Mouse (Mus musculus): ENCODE data around the gene Tnnt1.
"Not testable (repeated sequence)": the region's sequence is repeated elsewhere in the genome, so short reads cannot be mapped to it uniquely, and the experiment has no call there.

Tnnt1 gene

DNA sequence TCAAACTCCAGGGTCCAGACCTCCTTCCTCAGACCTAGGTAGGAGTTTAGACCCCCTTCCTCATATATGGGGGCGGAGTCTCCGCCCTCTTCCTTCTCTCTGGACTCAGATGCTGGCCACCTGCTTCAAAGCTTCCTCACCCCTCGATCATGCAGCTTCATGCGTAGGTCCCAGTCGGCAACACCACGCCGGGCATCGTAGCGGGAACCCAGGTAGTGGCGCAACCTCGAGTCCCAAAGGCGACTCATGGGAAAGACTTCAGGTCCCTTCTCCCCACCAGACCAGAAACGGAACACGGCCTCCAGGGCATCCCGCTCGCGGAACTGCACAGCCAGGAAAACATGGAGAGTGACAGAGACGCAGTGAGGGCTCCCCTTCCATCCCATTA lies 11.1 kb upstream of the Tnnt1 start:
- no peak for DNase-seq (ENCODE audit: low read depth, low spot score)
- H3K36me3 ChIP-seq (ENCODE audit: control insufficient read depth, insufficient read depth, low read length, poor library complexity, severe bottlenecking), result no peaks in the 10 kb centered on the region
- no peaks in the 10 kb centered on the region for H3K27me3 ChIP-seq (ENCODE audit: control insufficient read depth, insufficient read depth, low read length, poor library complexity, severe bottlenecking)

DNA sequence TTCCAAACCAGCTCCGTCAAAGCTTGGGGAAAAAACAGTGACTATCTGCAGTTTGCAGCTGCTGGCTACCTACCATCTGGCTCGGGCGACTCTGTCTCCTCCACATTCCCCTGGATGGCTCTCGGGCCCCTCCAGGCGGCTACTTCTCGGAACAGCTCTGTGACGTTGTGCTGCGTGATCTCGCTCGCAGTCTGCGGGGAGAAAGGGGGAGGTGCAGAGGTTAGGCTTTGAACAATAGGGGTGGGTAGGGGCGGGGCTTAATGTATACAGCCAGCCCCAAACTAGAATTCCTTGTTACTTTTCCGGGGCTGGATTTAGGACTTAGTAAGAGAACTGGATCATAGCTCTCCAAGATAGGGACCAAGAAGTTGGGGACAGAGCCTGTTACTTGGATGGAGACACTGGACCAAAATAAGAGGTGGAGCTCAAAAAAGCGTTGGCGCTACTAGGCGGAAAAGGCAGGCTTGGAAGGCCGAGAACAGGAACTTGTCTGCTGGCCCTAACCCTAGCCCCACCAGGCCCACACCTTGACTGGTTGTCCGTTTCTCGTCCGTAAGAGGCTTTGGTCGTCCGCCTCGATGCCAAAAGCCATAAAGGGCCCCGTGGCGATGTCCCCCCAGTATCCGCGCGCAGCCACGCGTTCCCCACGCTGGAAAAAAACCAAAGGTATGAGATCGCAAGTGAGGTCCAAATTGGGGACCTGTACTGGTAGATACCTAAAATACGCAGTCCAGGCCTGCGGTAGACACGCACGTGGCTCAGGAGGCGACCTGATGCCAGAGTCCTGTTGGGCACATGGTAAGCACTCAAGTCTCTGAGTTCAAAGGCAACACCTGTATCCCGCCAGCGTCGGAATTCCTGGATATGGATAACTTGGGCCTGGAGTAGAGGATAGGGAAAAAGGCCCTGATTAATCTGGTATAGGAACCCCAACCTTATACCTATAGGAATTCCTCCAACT lies 10.4 kb upstream of the Tnnt1 start:
- Histone ChIP-seq H3K27me3 (ENCODE audit: control insufficient read depth, insufficient read depth, low read length, poor library complexity, severe bottlenecking) (no peaks in the 10 kb centered on the region), H3K36me3 (ENCODE audit: control insufficient read depth, insufficient read depth, low read length, poor library complexity, severe bottlenecking) (no peaks in the 10 kb centered on the region)
- DNase-seq (ENCODE audit: low read depth, low spot score), result peak; percentile 90

DNA sequence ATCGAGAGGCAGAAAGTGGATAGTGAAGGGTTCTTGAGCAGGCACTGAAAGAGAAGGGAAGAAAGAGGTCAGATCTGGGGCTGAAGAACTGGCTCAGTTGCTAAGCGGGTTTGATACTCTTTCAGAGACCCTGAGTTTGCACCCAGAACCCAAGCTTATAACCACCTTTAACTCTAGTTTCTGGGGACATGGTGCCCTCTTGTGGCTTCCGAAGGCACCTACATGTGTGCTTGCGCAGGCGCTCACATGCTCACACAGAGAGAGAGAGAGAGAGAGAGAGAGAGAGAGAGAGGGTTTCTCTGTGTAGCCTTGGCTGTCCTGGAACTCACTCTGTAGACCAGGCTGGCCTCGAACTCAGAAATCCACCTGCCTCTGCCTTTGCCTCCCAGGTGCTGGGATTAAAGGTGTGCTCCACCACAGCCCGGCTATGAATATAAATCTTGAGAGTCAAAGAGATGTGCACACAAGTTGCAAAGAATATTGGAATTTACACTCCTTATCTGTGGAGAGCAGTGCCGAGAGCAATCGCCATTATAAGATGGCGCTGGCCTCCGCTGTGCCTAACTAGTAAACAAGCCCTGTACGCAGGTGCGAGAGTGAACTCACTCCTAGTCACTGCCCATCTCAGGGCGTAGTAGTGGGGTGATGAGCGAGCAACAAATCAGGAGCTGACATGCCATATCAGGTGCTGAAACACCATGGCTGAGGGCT lies 8.2 kb upstream of the Tnnt1 start, which contains the start of gene Tnni3:
Gene Tnni3, minus strand, starts transcription at position 18 of the 711 bp plus-strand sequence.
- DNase-seq (ENCODE audit: low read depth, low spot score), result peak; percentile 84
- not testable (repeated sequence) for H3K27me3 ChIP-seq (ENCODE audit: control insufficient read depth, insufficient read depth, low read length, poor library complexity, severe bottlenecking); H3K36me3 ChIP-seq (ENCODE audit: control insufficient read depth, insufficient read depth, low read length, poor library complexity, severe bottlenecking)

DNA sequence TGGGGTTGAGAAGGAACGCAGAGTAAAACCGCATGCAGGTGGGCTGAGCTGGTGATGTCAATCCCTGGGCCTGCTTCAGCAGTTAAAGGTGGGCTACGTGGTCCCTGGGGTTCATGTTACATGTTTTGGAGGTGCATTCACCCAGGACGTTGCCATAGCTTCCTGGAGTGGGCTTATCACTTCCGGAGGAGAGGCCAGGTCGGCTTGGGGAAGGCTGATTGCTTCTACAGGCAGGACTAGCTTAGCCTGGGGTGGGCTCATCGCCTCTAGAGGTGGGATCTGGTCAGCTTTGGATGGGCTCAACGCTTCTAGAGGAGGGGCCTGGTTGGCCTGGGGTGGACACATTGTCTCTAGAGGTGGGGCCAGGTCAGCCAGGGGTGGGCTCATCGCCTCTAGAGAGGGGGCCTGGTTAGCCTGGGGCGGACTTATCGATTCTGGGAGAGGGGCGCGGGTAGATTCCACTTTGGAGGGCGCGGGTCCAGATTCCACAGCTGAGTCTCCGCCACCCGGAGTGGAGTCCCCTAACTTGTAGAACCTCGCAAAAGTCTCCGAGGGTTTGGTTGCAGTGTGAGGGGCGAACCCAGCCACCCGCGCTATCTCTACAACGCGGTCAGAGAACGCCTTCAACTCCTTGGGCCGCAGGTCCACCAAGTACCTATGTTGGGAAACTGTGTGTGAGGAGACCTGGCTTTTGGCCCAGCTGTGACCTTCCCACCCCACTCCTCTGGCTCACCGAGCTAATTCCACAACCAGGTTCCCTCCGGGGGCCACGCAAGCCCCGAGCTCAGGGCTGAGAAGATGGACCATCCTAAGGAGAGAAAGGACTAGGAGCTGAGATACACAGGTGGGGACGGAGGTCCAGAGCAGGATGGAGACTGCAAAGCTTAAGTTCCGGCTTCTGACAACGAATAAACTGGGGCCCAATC lies 7.3 kb upstream of the Tnnt1 start:
- H3K27me3 ChIP-seq (ENCODE audit: control insufficient read depth, insufficient read depth, low read length, poor library complexity, severe bottlenecking), result no peaks in the 10 kb centered on the region
- no peaks in the 10 kb centered on the region for H3K36me3 ChIP-seq (ENCODE audit: control insufficient read depth, insufficient read depth, low read length, poor library complexity, severe bottlenecking)
- DNase-seq (ENCODE audit: low read depth, low spot score), result no peak

DNA sequence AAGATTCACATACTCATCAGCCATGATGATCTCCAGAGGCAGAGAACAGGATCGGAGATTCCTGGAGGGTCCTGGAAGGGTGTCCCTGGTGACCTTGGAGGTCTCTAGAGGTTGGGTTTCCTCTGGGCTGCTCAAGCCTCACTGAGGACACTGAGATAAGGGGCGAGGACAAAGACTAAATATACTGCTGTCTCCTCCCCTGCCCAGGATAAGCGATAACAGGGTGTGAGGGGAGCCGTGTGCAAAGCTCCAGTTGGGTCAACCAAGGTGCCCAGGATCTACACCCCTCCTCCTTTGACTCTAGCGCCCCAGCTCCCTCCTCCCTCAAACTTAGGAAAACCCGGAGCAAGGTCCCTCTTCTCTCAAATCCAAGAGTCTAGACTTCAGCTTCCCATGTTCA lies 6.1 kb upstream of the Tnnt1 start:
- no peak for DNase-seq (ENCODE audit: low read depth, low spot score)
- H3K27me3 ChIP-seq (ENCODE audit: control insufficient read depth, insufficient read depth, low read length, poor library complexity, severe bottlenecking), result no peaks in the 10 kb centered on the region
- H3K36me3 ChIP-seq (ENCODE audit: control insufficient read depth, insufficient read depth, low read length, poor library complexity, severe bottlenecking), result no peaks in the 10 kb centered on the region

DNA sequence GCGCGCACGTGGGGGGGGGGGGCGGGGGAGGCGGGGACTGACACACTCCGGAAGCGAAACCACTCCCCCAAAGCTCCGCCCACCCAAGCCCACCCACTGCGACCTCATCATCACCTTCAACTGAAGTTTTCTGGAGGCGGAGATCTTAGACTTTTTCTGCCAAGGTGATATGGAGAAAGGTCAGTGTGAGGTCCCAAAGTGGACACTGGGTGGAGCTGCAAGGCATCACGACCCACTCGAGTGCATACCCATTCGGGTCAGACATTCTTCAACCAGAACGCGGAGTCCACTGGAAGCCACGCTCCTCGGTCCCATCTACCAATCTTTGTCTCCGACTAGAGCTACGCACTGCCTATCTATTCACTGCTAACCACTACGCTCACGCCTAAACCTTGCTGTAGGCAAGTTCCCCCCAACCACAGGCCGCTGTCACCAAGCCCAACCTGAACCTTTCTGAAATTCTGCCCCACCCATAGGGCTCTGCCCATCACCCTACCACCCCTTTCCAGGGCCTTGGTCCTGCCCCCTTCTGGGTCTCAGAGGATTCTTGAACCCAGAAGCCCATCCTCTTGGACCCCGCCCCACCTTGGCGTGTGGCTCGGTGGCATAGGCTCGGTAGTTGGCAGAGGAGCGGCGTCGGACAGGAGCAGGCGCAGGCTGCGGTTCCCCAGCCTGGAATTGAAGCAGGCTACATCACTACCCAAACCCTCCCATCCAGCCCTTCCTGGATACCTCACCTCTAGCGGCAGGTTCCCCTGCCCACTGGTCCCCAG lies 5.2 kb upstream of the Tnnt1 start:
- H3K27me3 ChIP-seq (ENCODE audit: control insufficient read depth, insufficient read depth, low read length, poor library complexity, severe bottlenecking), result no peaks in the 10 kb centered on the region
- DNase-seq (ENCODE audit: low read depth, low spot score), result no peak
- no peaks in the 10 kb centered on the region for H3K36me3 ChIP-seq (ENCODE audit: control insufficient read depth, insufficient read depth, low read length, poor library complexity, severe bottlenecking)

DNA sequence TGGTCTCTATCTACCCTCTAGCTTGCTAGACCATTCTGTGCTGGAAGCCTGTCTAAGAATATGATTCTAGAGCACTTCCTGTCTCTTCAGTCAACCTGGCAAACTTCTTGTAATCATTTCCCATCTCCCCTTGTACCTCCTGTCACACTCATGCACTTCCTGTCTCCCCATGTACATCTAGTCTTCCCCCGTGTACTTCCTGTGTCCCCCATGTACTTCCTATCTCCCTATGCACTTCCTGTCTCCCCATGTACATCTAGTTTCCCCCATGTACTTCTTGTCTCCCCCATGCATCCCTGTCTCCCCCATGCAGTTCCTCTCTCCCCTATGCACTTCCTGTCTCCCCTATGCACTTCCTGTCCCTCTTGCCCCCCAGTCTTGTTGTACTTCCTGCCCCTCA lies 2.3 kb upstream of the Tnnt1 start:
- H3K27me3 ChIP-seq (ENCODE audit: control insufficient read depth, insufficient read depth, low read length, poor library complexity, severe bottlenecking), result no peaks in the 10 kb centered on the region
- no peaks in the 10 kb centered on the region for H3K36me3 ChIP-seq (ENCODE audit: control insufficient read depth, insufficient read depth, low read length, poor library complexity, severe bottlenecking)
- peak; percentile 42 for DNase-seq (ENCODE audit: low read depth, low spot score)

DNA sequence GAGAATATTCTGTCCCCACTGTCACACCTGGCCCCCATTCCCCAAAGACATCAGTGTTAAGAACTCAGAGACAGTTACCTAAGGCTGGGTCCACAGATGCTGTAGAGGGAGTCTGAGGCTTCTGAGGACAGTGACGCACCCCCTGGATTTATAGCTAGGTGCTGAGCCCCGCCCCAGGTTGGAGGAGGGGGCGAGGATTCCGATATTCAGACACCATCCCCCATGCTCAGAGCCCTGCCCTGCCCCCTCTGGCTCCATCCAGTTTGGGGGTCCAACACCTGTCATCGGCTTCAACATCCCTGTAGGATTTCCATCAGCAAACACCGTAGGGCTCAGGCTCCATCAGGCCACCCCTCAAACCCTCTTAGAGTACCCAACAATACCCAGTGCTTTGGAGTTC lies 329 bp downstream of the Tnnt1 start:
- Histone ChIP-seq H3K27me3 (ENCODE audit: control insufficient read depth, insufficient read depth, low read length, poor library complexity, severe bottlenecking) (no peaks in the 10 kb centered on the region), H3K36me3 (ENCODE audit: control insufficient read depth, insufficient read depth, low read length, poor library complexity, severe bottlenecking) (no peaks in the 10 kb centered on the region)
- DNase-seq (ENCODE audit: low read depth, low spot score), result no peak

DNA sequence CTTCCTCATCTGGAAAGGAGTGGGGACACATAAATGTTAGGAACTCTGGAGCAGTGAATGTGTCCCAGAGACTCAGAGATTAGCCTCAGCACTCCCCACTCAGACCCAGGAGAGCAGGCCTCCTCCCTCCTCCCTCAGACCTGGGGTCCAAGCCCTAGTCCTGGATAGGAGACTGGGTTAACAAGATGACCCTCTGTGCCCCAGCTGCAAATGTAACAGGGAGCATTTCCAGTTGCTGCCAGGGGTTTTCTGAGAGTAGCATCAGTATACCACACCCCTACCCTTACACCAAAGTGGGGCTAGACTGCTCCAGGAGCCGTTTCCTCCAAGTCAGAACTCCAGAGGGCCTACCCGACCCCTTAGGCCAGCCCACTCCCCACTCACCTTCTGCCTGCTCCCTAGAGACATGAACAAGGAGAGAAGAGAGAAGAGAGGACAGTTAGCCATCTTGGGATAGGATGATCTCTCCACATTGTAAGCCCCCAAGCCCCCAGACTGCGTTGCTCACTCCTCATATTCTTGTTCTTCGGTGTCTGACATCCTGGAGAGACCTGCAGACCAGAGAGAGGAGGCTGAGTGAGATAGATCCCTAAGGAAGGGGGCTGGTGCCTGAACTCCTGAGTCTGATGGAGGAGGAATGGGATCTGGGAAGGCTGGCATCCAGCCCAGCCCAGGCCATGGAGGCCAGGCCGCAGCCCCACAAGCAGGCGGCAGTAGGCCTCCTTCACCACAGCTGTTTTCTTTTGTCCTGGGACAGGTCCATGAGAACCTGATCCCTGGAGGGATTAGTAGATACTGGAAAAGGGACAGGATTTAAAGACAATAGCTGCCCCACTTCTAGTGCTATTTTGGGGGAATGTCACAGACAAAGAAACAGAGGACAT lies 2.1 kb downstream of the Tnnt1 start:
- no peak for DNase-seq (ENCODE audit: low read depth, low spot score)
- Histone ChIP-seq H3K36me3 (ENCODE audit: control insufficient read depth, insufficient read depth, low read length, poor library complexity, severe bottlenecking) (no peaks in the 10 kb centered on the region), H3K27me3 (ENCODE audit: control insufficient read depth, insufficient read depth, low read length, poor library complexity, severe bottlenecking) (no peaks in the 10 kb centered on the region)

DNA sequence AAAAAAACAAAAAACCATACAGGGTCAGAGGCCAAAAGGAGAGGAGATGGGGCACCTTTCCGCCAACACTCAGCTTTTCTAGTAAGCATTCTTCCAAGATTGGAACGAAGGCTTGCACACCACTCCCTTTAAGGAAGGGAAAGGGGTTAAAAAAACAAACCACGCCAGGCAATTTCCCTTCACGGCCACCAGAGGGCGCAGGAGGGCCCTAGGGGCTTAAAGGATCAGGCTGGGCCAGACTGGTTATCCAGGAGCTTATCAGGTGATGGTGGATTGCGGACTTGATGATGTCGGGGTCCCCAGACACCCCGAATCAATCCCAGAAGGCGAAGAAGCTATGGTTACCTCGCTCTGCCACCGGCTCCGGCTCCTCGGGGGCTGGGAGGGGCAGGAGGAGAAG lies 2.9 kb downstream of the Tnnt1 start:
- no peaks in the 10 kb centered on the region for H3K27me3 ChIP-seq (ENCODE audit: control insufficient read depth, insufficient read depth, low read length, poor library complexity, severe bottlenecking)
- no peaks in the 10 kb centered on the region for H3K36me3 ChIP-seq (ENCODE audit: control insufficient read depth, insufficient read depth, low read length, poor library complexity, severe bottlenecking)
- peak; percentile 74 for DNase-seq (ENCODE audit: low read depth, low spot score)

DNA sequence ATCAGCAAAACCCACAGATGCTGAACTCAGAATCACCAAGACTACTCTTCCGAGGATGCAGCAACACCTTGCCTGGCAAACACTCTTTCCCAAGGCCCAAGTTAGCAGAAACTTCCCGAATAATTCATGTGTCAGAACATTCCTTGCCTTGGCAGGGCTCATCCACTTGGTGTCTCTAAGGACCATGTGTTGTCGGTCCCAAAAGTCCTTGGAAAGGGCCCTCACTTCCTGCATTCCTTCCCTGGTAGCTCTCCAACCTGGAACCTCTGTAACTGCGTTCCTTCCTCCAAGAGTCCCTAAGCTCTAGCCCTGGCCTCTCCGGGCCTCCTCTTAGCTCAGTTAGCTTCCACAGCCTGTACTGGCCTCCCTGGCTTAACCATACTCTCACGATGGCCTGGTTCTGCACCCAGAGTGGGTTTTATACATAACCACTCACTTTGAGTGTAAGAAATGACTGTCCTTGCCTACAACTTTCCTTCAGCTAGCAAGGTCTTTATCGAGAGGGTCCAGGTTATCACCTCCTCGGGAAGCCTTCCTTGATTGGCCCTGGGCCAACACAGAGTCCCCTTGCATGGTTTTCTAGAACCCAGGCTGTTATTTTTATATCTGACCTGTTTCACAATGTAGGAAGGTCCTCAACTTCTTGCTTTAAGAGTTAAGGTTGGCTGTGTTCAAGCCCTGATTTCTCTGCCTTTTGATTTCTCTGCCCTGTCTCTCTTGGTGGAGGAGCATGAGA lies 4.5 kb downstream of the Tnnt1 start:
- Histone ChIP-seq H3K36me3 (ENCODE audit: control insufficient read depth, insufficient read depth, low read length, poor library complexity, severe bottlenecking) (no peaks in the 10 kb centered on the region), H3K27me3 (ENCODE audit: control insufficient read depth, insufficient read depth, low read length, poor library complexity, severe bottlenecking) (no peaks in the 10 kb centered on the region)
- DNase-seq (ENCODE audit: low read depth, low spot score), result no peak

DNA sequence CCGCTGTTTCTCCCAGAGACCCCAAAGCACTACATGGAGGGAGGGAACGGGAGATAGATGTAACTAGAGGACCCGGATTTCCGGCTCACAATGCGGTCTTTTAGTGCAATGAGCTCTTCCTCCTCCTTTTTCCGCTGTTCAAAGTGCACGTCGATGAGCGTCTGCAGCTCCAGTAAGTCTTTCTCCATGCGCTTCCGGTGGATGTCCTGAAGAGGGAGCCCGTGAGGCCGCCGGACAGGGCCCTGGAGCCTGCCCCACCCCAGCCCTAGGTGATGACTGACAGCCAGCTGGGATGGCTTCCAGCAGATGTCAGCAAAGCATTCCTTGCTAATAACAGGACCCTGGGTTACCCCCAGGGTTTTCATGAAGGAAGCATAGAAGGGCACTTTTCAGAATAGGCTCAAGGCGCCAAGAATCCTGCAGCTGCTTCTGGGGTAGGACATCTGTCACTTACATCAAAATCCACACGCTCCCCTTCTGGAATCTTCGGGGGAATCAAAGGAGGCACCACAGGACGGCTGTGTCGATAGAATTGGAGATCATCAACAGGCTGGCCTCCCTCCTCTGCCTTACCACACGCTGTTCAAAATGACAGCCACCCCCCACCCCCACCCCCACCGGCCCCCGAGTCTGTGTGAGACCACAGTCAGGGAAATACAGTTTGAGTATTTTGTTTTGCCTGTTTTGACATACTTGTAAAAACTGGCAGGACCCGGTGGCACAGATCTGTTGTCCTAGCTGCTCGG lies 6.1 kb downstream of the Tnnt1 start:
- DNase-seq (ENCODE audit: low read depth, low spot score), result peak; percentile 72
- Histone ChIP-seq H3K36me3 (ENCODE audit: control insufficient read depth, insufficient read depth, low read length, poor library complexity, severe bottlenecking) (no peaks in the 10 kb centered on the region), H3K27me3 (ENCODE audit: control insufficient read depth, insufficient read depth, low read length, poor library complexity, severe bottlenecking) (no peaks in the 10 kb centered on the region)

Data from splenic B cell, adult 2 months (primary cell).